Mouse (Mus musculus): ENCODE results near the gene Flt1. TPM values are rescaled to one million over a fixed set of nuclear protein-coding genes. Genes with fewer than 3 reads are reported as not detected.

The Flt1 gene
- polyA plus RNA-seq, 1 experiment from 2014 or later: 11.2 TPM

- Histone ChIP-seq H3K9me3 (no peaks in the 10 kb centered on the region), H3K4me1 (replicated peaks) (no peaks in the 10 kb centered on the region; the same call in 1 of the 2 replicates), H3K27me3 (no peaks in the 10 kb centered on the region), H3K9ac (replicated peaks) (no peak overlapping the region), H3K4me2 (no peak overlapping the region), H3K4me3 (replicated peaks) (no peak overlapping the region), H3K36me3 (peaks cover 70% of the 10 kb centered on the region), H3K27ac (no peak overlapping the region; the same call in 1 of the 2 replicates)
- 65% methylated on average over 6 of the region's 6 CpGs for WGBS
- ATAC-seq (ENCODE audit: insufficient number of reproducible peaks, insufficient read depth, low FRiP score, low TSS enrichment, low read depth): no peak
These were observed 183.5 kb downstream of the Flt1 start for GRCm38 (mm10) chr5:147542291-147542690.

DNA sequence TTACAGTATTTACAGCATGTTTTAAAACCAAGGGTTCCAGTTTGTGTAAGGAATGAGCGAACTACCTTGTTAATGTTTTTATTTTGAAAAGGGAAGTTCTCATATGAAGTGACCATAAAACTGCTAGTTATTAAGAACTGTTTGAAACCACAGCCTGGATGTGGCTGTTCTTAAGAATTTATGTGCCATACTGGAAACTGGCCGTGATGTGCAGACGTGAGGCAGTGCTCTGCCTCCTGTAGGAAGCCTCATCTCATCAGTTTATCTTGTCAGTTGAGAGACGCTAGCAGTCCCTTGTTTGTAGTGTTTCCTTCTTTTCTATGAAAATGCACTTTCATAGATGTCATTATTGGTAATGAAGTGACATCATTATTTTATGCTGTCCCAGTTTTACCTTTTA is 186.0 kb downstream of the Flt1 start:
- 85% methylated on average over 4 of the region's 4 CpGs for WGBS
- peaks cover 73% of the 10 kb centered on the region for H3K36me3 ChIP-seq
- H3K9me3 ChIP-seq: no peaks in the 10 kb centered on the region
- H3K9ac ChIP-seq (replicated peaks): no peak overlapping the region
- H3K27me3 ChIP-seq: no peaks in the 10 kb centered on the region
- no peak overlapping the region for H3K27ac ChIP-seq
- ATAC-seq (ENCODE audit: insufficient number of reproducible peaks, insufficient read depth, low FRiP score, low TSS enrichment, low read depth): no peak
- H3K4me2 ChIP-seq: no peak overlapping the region
- H3K4me3 ChIP-seq (replicated peaks): no peak overlapping the region
- no peaks in the 10 kb centered on the region; the same call in 1 of the 2 replicates for H3K4me1 ChIP-seq (replicated peaks)

DNA sequence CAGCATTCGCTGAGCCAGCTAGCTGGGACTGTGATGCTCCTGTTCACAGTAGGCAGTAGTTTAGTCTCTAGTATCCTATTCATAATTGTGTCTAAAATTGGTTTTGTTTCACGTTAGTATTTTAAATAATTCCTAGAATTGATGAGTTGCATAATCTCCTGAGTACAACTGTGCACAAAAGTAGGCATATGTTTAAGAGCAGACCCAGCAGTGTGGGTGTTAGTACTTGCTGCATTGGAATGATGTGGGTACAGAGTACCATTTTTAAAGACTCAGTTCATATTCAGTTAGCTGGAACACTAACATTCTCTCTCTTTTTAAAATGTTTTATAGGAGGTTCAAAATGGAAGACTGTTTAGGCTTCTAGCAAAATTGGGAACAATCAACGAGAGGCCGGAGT is 186.4 kb downstream of the Flt1 start:
- H3K4me1 ChIP-seq (replicated peaks): no peaks in the 10 kb centered on the region; the same call in 1 of the 2 replicates
- H3K9ac ChIP-seq (replicated peaks): no peak overlapping the region
- no peak for ATAC-seq (ENCODE audit: insufficient number of reproducible peaks, insufficient read depth, low FRiP score, low TSS enrichment, low read depth)
- WGBS: 85% methylated on average over 4 of the region's 4 CpGs
- no peak overlapping the region for H3K4me2 ChIP-seq
- no peaks in the 10 kb centered on the region for H3K27me3 ChIP-seq
- H3K9me3 ChIP-seq: no peaks in the 10 kb centered on the region
- no peak overlapping the region for H3K27ac ChIP-seq
- H3K36me3 ChIP-seq: peaks cover 72% of the 10 kb centered on the region
- no peak overlapping the region for H3K4me3 ChIP-seq (replicated peaks)

- H3K4me3 ChIP-seq (replicated peaks): no peak overlapping the region
- no peak overlapping the region for H3K27ac ChIP-seq
- no peaks in the 10 kb centered on the region for H3K4me1 ChIP-seq (replicated peaks)
- 94% methylated on average over 6 of the region's 6 CpGs for WGBS
- peaks cover 57% of the 10 kb centered on the region for H3K36me3 ChIP-seq
- ATAC-seq (ENCODE audit: insufficient number of reproducible peaks, insufficient read depth, low FRiP score, low TSS enrichment, low read depth): no peak
- no peaks in the 10 kb centered on the region for H3K9me3 ChIP-seq
- no peak overlapping the region for H3K4me2 ChIP-seq
- H3K27me3 ChIP-seq: no peaks in the 10 kb centered on the region
- H3K9ac ChIP-seq (replicated peaks): no peak overlapping the region
These were observed 193.8 kb downstream of the Flt1 start for GRCm38 (mm10) chr5:147532031-147532430.

DNA sequence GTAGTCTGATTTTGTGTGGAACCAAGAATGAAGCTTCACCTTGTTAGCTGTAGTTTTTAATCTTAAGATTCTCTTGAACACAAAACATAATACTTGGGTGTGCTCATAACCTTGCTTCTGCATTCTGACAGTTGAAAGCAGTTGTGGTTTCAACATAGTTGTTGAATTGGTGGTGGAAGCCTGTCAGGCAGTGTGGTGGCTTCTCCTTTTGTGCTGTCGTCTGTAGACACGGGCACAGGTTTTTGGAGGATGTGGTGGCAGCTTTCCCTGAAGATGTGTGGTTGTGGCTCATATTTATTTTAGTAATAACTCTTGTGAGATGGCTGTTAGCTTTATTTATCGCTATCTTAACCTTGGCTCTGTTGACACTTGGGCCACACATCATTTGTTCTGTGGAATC is 198.0 kb downstream of the Flt1 start:
- Histone ChIP-seq H3K4me1 (replicated peaks) (no peaks in the 10 kb centered on the region), H3K4me2 (no peak overlapping the region), H3K36me3 (peaks cover 54% of the 10 kb centered on the region), H3K9me3 (no peaks in the 10 kb centered on the region), H3K27me3 (no peaks in the 10 kb centered on the region), H3K27ac (no peak overlapping the region), H3K9ac (replicated peaks) (no peak overlapping the region), H3K4me3 (replicated peaks) (no peak overlapping the region)
- 97% methylated on average over 3 of the region's 3 CpGs for WGBS
- no peak for ATAC-seq (ENCODE audit: insufficient number of reproducible peaks, insufficient read depth, low FRiP score, low TSS enrichment, low read depth)

GRCm38 (mm10) chr5:147527006-147527405 is 198.8 kb downstream of the Flt1 start:
- Histone ChIP-seq H3K4me3 (replicated peaks) (no peak overlapping the region), H3K4me1 (replicated peaks) (no peaks in the 10 kb centered on the region), H3K9me3 (no peaks in the 10 kb centered on the region), H3K4me2 (no peak overlapping the region), H3K36me3 (peaks cover 57% of the 10 kb centered on the region), H3K27me3 (no peaks in the 10 kb centered on the region), H3K27ac (no peak overlapping the region), H3K9ac (replicated peaks) (no peak overlapping the region)
- ATAC-seq (ENCODE audit: insufficient number of reproducible peaks, insufficient read depth, low FRiP score, low TSS enrichment, low read depth): no peak
- 89% methylated on average over 6 of the region's 6 CpGs for WGBS

Other genes with a start within 250 kb of the Flt1 start
- gene Pomp, start 134.4 kb upstream of the Flt1 start, polyA plus RNA-seq (2016; fragmentation: Nextera tagmentation; extraction: Ambion mirVana): 489 and 511 TPM in 2 replicates
- gene Slc46a3, start 168.8 kb upstream of the Flt1 start, polyA plus RNA-seq (2016; fragmentation: Nextera tagmentation; extraction: Ambion mirVana): 1.6 and 2.2 TPM in 2 replicates
- 5.3 and 6.9 TPM in 2 replicates for gene Mtus2, start 231.3 kb upstream of the Flt1 start, polyA plus RNA-seq (2016; fragmentation: Nextera tagmentation; extraction: Ambion mirVana)

Measured in limb, embryonic 12.5 days (tissue).